Mouse (Mus musculus): ENCODE results near the gene Fam117a. TPM values are rescaled to one million over a fixed set of nuclear protein-coding genes. Genes with fewer than 3 reads are reported as not detected.

The Fam117a gene
- total and polyA plus RNA-seq, 3 experiments: 49.9 to 116 TPM; not detected in 1

DNA sequence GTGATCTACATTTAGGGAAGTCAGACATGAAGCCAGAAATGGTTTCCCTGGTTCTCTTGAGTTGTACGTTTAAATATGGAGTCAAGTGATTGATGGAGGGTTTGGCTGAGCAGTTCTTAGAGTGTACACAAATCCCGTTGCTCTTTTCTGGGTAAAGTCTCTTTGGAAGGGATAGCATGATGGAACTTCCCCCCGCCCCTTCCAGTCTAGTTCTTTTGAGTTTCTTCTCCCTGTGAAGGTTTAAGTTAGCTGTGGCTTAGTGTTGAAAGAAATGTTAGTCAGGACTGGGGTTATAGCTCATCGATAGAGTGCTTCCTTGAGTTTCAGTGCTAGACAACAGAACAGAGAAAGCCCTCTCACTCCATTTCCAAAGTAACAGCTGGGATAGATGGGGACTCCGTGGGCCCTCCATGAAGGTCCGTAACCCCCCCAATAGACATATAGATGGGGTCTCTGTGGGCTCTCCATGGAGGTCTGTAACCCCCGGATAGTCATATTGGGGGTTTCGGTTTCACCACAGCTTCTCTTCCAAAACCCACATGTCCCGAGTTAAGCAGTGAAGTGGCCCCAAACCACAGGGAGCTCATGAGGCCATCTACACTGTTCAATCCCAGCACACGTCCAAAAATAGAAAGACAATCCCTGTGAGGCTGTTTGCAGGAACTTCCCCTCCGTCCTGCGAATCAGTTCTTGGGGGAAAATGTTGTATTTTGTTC is 18.3 kb downstream of the Fam117a start:
- DNase-seq (ENCODE audit: low read depth, low spot score): no peak
- no peaks in the 10 kb centered on the region for H3K9me3 ChIP-seq (replicated peaks; ENCODE audit: insufficient read depth, low read length)
- H3K4me1 ChIP-seq (ENCODE audit: control insufficient read depth in 1 of 2, insufficient read depth in 2 of 2, low read length in 2 of 2): peaks cover 43 to 55% of the 10 kb centered on the region in 2 experiments
- peaks cover 9 to 52% of the 10 kb centered on the region in 2 experiments; a peak in 3 of 4 replicates for H3K36me3 ChIP-seq (ENCODE audit: control insufficient read depth in 1 of 2, insufficient read depth in 2 of 2, low read length in 2 of 2)
- H3K79me2 ChIP-seq (ENCODE audit: control insufficient read depth, insufficient read depth, low read length, poor library complexity): no peaks in the 10 kb centered on the region
- TF ChIP-seq POLR2A (IDR thresholded peaks at IDR 0.05; ENCODE audit: control insufficient read depth in 1 of 2, insufficient read depth in 1 of 2, low read depth in 1 of 2, low read length in 2 of 2, poor library complexity in 1 of 2): no peak
- no peak for TF ChIP-seq E2F4 (IDR thresholded peaks at IDR 0.05; ENCODE audit: borderline replicate concordance, low read depth, low read length)
- TF ChIP-seq GABPA (IDR thresholded peaks at IDR 0.05; ENCODE audit: low read depth, low read length): no peak
- TF ChIP-seq MEF2A (IDR thresholded peaks at IDR 0.05; ENCODE audit: extremely low read depth, insufficient replicate concordance, low read depth, low read length, poor library complexity, severe bottlenecking): 0 out of 2 replicates have a peak, but pooled peaks have one; percentile 10
- TF ChIP-seq MAZ (IDR thresholded peaks at IDR 0.05; ENCODE audit: low read depth, low read length): no peak
- TF ChIP-seq ZKSCAN1 (IDR thresholded peaks at IDR 0.05; ENCODE audit: low read depth, low read length): no peak
- no peak overlapping the region for H3K9ac ChIP-seq (ENCODE audit: control insufficient read depth, low read depth, low read length, poor library complexity, severe bottlenecking)
- no peak overlapping the region for H3K4me3 ChIP-seq (ENCODE audit: control insufficient read depth in 1 of 2, insufficient read depth in 1 of 2, low read depth in 2 of 2, low read length in 2 of 2)
- peak overlapping the region; percentile 93 for H3K27ac ChIP-seq (ENCODE audit: control insufficient read depth, low read depth, low read length)
- H3K27me3 ChIP-seq (ENCODE audit: control insufficient read depth in 1 of 2, insufficient read depth in 2 of 2, low read length in 2 of 2): no peaks in the 10 kb centered on the region

DNA sequence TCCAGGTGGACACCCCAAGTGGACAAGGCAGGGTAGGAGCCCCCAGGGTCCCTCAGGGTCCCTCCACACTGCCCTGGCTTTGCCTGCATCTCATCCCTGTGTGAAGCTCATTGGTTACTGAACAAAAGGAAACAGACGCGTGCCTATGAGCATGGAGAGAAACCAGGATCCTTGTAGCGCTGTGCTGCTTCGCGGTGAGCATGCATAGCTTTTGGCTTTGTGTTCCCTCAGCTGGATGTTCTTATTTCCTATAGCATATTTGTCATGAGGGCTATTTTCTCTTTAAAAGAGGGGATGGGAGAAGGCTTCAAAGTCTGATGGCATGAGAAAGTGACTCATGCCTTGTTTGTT is 18.8 kb downstream of the Fam117a start:
- Histone ChIP-seq H3K9me3 (replicated peaks; ENCODE audit: insufficient read depth, low read length) (no peaks in the 10 kb centered on the region), H3K9ac (ENCODE audit: control insufficient read depth, low read depth, low read length, poor library complexity, severe bottlenecking) (peak overlapping the region; percentile 10; the same call in 1 of the 2 replicates), H3K4me1 (ENCODE audit: control insufficient read depth in 1 of 2, insufficient read depth in 2 of 2, low read length in 2 of 2) (peaks cover 43 to 55% of the 10 kb centered on the region in 2 experiments), H3K27ac (ENCODE audit: control insufficient read depth, low read depth, low read length) (peak overlapping the region; percentile 93), H3K27me3 (ENCODE audit: control insufficient read depth in 1 of 2, insufficient read depth in 2 of 2, low read length in 2 of 2) (no peaks in the 10 kb centered on the region), H3K36me3 (ENCODE audit: control insufficient read depth in 1 of 2, insufficient read depth in 2 of 2, low read length in 2 of 2) (peaks cover 11 to 52% of the 10 kb centered on the region in 2 experiments; a peak in 3 of 4 replicates), H3K4me3 (ENCODE audit: control insufficient read depth in 1 of 2, insufficient read depth in 1 of 2, low read depth in 2 of 2, low read length in 2 of 2) (no peak overlapping the region), H3K79me2 (ENCODE audit: control insufficient read depth, insufficient read depth, low read length, poor library complexity) (no peaks in the 10 kb centered on the region)
- TF ChIP-seq GABPA (IDR thresholded peaks at IDR 0.05; ENCODE audit: low read depth, low read length) (no peak), TCF12 (IDR thresholded peaks at IDR 0.05; ENCODE audit: low read depth, low read length) (0 out of 2 replicates have a peak, but pooled peaks have one; percentile 32), MEF2A (IDR thresholded peaks at IDR 0.05; ENCODE audit: extremely low read depth, insufficient replicate concordance, low read depth, low read length, poor library complexity, severe bottlenecking) (0 out of 2 replicates have a peak, but pooled peaks have one; percentile 2)
- DNase-seq (ENCODE audit: low read depth, low spot score): no peak

DNA sequence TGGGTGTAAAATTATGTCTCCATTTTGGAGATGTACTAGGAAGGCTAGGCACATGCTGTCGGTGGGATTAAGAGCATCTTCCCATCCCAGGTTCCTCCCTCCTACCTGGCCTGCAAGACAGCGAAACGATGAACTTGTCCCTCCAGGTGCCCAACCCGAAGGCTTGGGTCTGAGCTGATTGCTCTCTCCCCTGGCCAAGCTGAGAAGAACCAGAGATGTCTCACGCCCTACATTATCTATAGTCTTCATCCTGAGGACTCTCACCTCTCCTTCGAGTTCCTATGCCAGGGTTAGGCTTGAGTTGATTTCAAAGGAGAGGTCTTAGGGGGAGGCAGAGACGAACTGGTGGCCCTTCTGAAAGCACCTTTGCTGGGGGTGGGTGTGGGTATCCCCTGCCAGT is 19.2 kb downstream of the Fam117a start:
- Histone ChIP-seq H3K9me3 (replicated peaks; ENCODE audit: insufficient read depth, low read length) (no peaks in the 10 kb centered on the region), H3K27ac (ENCODE audit: control insufficient read depth, low read depth, low read length) (peak overlapping the region; percentile 93), H3K79me2 (ENCODE audit: control insufficient read depth, insufficient read depth, low read length, poor library complexity) (no peaks in the 10 kb centered on the region), H3K9ac (ENCODE audit: control insufficient read depth, low read depth, low read length, poor library complexity, severe bottlenecking) (peak overlapping the region; percentile 10), H3K36me3 (ENCODE audit: control insufficient read depth in 1 of 2, insufficient read depth in 2 of 2, low read length in 2 of 2) (peaks cover 11 to 52% of the 10 kb centered on the region in 2 experiments; a peak in 3 of 4 replicates), H3K4me3 (ENCODE audit: control insufficient read depth in 1 of 2, insufficient read depth in 1 of 2, low read depth in 2 of 2, low read length in 2 of 2) (no peak overlapping the region), H3K27me3 (ENCODE audit: control insufficient read depth in 1 of 2, insufficient read depth in 2 of 2, low read length in 2 of 2) (no peaks in the 10 kb centered on the region), H3K4me1 (ENCODE audit: control insufficient read depth in 1 of 2, insufficient read depth in 2 of 2, low read length in 2 of 2) (peaks cover 43 to 55% of the 10 kb centered on the region in 2 experiments)
- DNase-seq (ENCODE audit: low read depth, low spot score): no peak
- 0 out of 2 replicates have a peak, but pooled peaks have one; percentile 42 for TF ChIP-seq CHD1 (IDR thresholded peaks at IDR 0.05; ENCODE audit: low read depth, low read length)
- TF ChIP-seq JUND (IDR thresholded peaks at IDR 0.05; ENCODE audit: low read depth, low read length): 0 out of 2 replicates have a peak, but pooled peaks have one; percentile 10
- no peak for TF ChIP-seq MAZ (IDR thresholded peaks at IDR 0.05; ENCODE audit: low read depth, low read length)
- TF ChIP-seq POLR2A (IDR thresholded peaks at IDR 0.05; ENCODE audit: control insufficient read depth in 1 of 2, insufficient read depth in 1 of 2, low read depth in 1 of 2, low read length in 2 of 2, poor library complexity in 1 of 2): no peak
- no peak for TF ChIP-seq GATA1 (IDR thresholded peaks at IDR 0.05; ENCODE audit: low read depth, low read length)
- no peak for TF ChIP-seq CTCF (IDR thresholded peaks at IDR 0.05 in 2 of 3, conservative IDR thresholded peaks at IDR 0.05 in 1 of 3; ENCODE audit: control insufficient read depth in 1 of 3, insufficient read depth in 1 of 3, low read depth in 2 of 3, low read length in 3 of 3, poor library complexity in 1 of 3, severe bottlenecking in 1 of 3)
- no peak for TF ChIP-seq SMC3 (IDR thresholded peaks at IDR 0.05; ENCODE audit: low read depth, low read length)
- no peak for TF ChIP-seq MYB (IDR thresholded peaks at IDR 0.05; ENCODE audit: low read depth, low read length)
- no peak for TF ChIP-seq ZC3H11A (IDR thresholded peaks at IDR 0.05; ENCODE audit: low read depth, low read length)
- no peak for TF ChIP-seq ETS1 (IDR thresholded peaks at IDR 0.05; ENCODE audit: low read depth, low read length)
